Mouse (Mus musculus) hematopoietic stem cell, adult 5-6 weeks (primary cell): ENCODE data around the gene Neurl1a. TPM values are rescaled to one million over a fixed set of nuclear protein-coding genes. Genes with fewer than 3 reads are reported as not detected.

ENCODE experiments used
- ATAC-seq, 2 experiments: fragments of 125-278 bp in 1 of 2; replicated peaks in 1 of 2; 2 replicates each; pipeline ENCODE4 v1.8.0; 2016 to 2017; ENCODE audit warnings: inconsistent platforms in 2 of 2, mild to moderate bottlenecking in 2 of 2, moderate number of reproducible peaks in 2 of 2, low read depth in 1 of 2, moderate TSS enrichment in 1 of 2; ENCODE audit not compliant: low FRiP score in 2 of 2, poor library complexity in 2 of 2, severe bottlenecking in 2 of 2, insufficient read depth in 1 of 2, low TSS enrichment in 1 of 2
- total RNA-seq: library from RNA; stranded (forward); fragments of 172-1452, 232-1000 nt; gene quantifications from 2 replicates; pipeline ENCODE4 v1.2.3, GENCODE M21; 2017

The Neurl1a gene
- total RNA-seq, 1 experiment from 2014 or later, result not detected

- no peak for ATAC-seq
These were observed 17.0 kb upstream of the Neurl1a start for GRCm38 (mm10) chr19:47161669-47162068.

GRCm38 (mm10) chr19:47163176-47163744 is 15.4 kb upstream of the Neurl1a start:
- ATAC-seq, result no peak

- no peak for ATAC-seq
These were observed 11.9 kb upstream of the Neurl1a start for GRCm38 (mm10) chr19:47166758-47167157.

- no peak for ATAC-seq
These were observed 10.9 kb upstream of the Neurl1a start for GRCm38 (mm10) chr19:47167617-47168214.

- peak; percentile 81 to 86 for ATAC-seq
These were observed 10.4 kb upstream of the Neurl1a start for GRCm38 (mm10) chr19:47168223-47168622.

GRCm38 (mm10) chr19:47168793-47169412 is 9.7 kb upstream of the Neurl1a start:
- ATAC-seq, result peak; percentile 78 to 81

- ATAC-seq, result 0 out of 4 replicates have a peak, but pooled peaks of 1 of the 2 experiments have one; percentile 44
These were observed 4.1 kb upstream of the Neurl1a start for GRCm38 (mm10) chr19:47174515-47174914.

GRCm38 (mm10) chr19:47175472-47175871 is 3.1 kb upstream of the Neurl1a start:
- ATAC-seq, result no peak

GRCm38 (mm10) chr19:47176916-47177505 is 1.6 kb upstream of the Neurl1a start:
- no peak for ATAC-seq

- peak; percentile 51 to 59; a peak in 2 of 4 replicates for ATAC-seq
These were observed 619 bp upstream of the Neurl1a start for GRCm38 (mm10) chr19:47178001-47178400.

- ATAC-seq, result no peak
These were observed 721 bp downstream of the Neurl1a start for GRCm38 (mm10) chr19:47179272-47179809.

GRCm38 (mm10) chr19:47180011-47180410 is 1.4 kb downstream of the Neurl1a start:
- no peak for ATAC-seq

- ATAC-seq, result no peak
These were observed 5.6 kb downstream of the Neurl1a start for GRCm38 (mm10) chr19:47184221-47184620.

GRCm38 (mm10) chr19:47184736-47185135 is 6.1 kb downstream of the Neurl1a start:
- ATAC-seq, result peak in 1 of 2 experiments; percentile 45; a peak in 1 of 4 replicates

GRCm38 (mm10) chr19:47186514-47187275 is 8.1 kb downstream of the Neurl1a start:
- no peak for ATAC-seq

- no peak for ATAC-seq
These were observed 10.0 kb downstream of the Neurl1a start for GRCm38 (mm10) chr19:47188515-47189128.

- no peak for ATAC-seq
These were observed 13.5 kb downstream of the Neurl1a start for GRCm38 (mm10) chr19:47192158-47192557.
